Mouse (Mus musculus) ES-Bruce4 (cell line): ENCODE measurements around the gene Dapk2.

Experiments
- CTCF ChIP-seq: IDR thresholded peaks from one replicate; pipeline ENCODE4 v1.8.1; 2011; ENCODE audit warnings: low read depth, low read length
- EP300 ChIP-seq: IDR thresholded peaks from 2 replicates; pipeline ENCODE4 v1.6.1; 2011; ENCODE audit warnings: low read depth, low read length; ENCODE audit not compliant: insufficient read depth
- POLR2A ChIP-seq: IDR thresholded peaks from one replicate; pipeline ENCODE4 v1.8.1; 2011; ENCODE audit warnings: low read length; ENCODE audit not compliant: insufficient read depth

DNA sequence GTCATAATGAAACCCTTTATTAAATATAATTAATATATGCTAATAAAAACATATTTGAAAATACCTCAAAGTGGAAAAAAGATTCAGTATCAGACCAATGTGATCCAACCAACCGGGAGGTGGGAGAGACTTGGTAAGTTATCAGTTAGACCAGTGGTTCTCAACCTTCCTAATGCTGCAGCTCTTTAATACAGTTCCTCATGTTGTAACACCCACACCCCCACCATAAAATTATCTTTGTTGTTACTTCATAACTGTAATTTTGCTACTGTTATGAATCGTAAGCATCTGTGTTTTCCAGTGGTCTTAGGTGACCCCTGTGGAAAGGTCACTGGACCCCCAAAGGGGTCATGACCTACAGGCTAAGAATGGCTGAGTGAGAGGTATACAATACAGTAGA is 105.7 kb downstream of the Dapk2 start:
- TF ChIP-seq CTCF (no peak), POLR2A (no peak), EP300 (no peak)
